Mouse (Mus musculus): ENCODE measurements at regions not wholly inside any gene's neighbourhood (a gene's known extent, or its start where the extent isn't known, plus 50 kb on each side); places are given as distances from the start of the nearest gene placed in this dataset.

GRCm38 (mm10) chr5:100976736-100977135, 131.2 kb downstream of the Gpat3 start:
- no peaks in the 10 kb centered on the region for H3K4me1 ChIP-seq (replicated peaks; ENCODE audit: control insufficient read depth, insufficient read depth, low read length)
- DNase-seq (ENCODE audit: low spot score): no peak
- no peaks in the 10 kb centered on the region for H3K36me3 ChIP-seq (replicated peaks; ENCODE audit: control insufficient read depth, insufficient read depth)
- ATAC-seq (ENCODE audit: low FRiP score): no peak
- no peak overlapping the region for H3K27ac ChIP-seq
- no peak overlapping the region for H3K4me2 ChIP-seq (replicated peaks)
- H3K9ac ChIP-seq: no peak overlapping the region
- H3K9me3 ChIP-seq (ENCODE audit: control insufficient read depth, low read length): no peaks in the 10 kb centered on the region
- WGBS: 39% methylated on average over 2 of the region's 2 CpGs
- no peaks in the 10 kb centered on the region for H3K27me3 ChIP-seq (ENCODE audit: control insufficient read depth, insufficient read depth, low read length)
- H3K4me3 ChIP-seq (replicated peaks; ENCODE audit: low read length): no peak overlapping the region

GRCm38 (mm10) chr5:100951210-100951609, 105.7 kb downstream of the Gpat3 start:
- WGBS: 35% methylated on average over 15 of the region's 15 CpGs
- no peak for ATAC-seq (ENCODE audit: low FRiP score)
- no peak overlapping the region for H3K27ac ChIP-seq
- H3K4me1 ChIP-seq (replicated peaks; ENCODE audit: control insufficient read depth, insufficient read depth, low read length): no peaks in the 10 kb centered on the region
- no peak overlapping the region for H3K4me2 ChIP-seq (replicated peaks)
- H3K9ac ChIP-seq: no peak overlapping the region
- H3K9me3 ChIP-seq (ENCODE audit: control insufficient read depth, low read length): no peaks in the 10 kb centered on the region
- no peak for DNase-seq (ENCODE audit: low spot score)
- H3K4me3 ChIP-seq (replicated peaks; ENCODE audit: low read length): no peak overlapping the region
- H3K27me3 ChIP-seq (ENCODE audit: control insufficient read depth, insufficient read depth, low read length): no peaks in the 10 kb centered on the region
- H3K36me3 ChIP-seq (replicated peaks; ENCODE audit: control insufficient read depth, insufficient read depth): no peaks in the 10 kb centered on the region

All from hindbrain, embryonic 14.5 days (tissue).